Mouse (Mus musculus) liver, adult 2 months (tissue): Measurements from ENCODE around the gene Ttc39d. TPM values are rescaled to one million over a fixed set of nuclear protein-coding genes. Genes with fewer than 3 reads are reported as not detected.

Source experiments
- DNase-seq: peaks from one replicate; pipeline ENCODE4 v3.0.0-alpha.2; 2011; ENCODE audit warnings: low read depth, low spot score; ENCODE audit errors: extremely low read depth
- H3K27ac ChIP-seq: fragments of 200-500 bp; replicated peaks from 2 replicates; pipeline ENCODE4 v1.5.1; 2012; ENCODE audit warnings: low read depth, mild to moderate bottlenecking, control low read depth, inconsistent platforms, low read length; ENCODE audit not compliant: insufficient read depth
- H3K27me3 ChIP-seq: fragments of 200-500 bp; 2 replicates; pipeline ENCODE4 v1.6.1; 2012; ENCODE audit warnings: mild to moderate bottlenecking, moderate library complexity, low read length, inconsistent platforms; ENCODE audit not compliant: control insufficient read depth, insufficient read depth
- H3K36me3 ChIP-seq: fragments of 200-500 bp; 2 replicates; pipeline ENCODE4 v1.6.1; 2012; ENCODE audit warnings: low read length, inconsistent platforms; ENCODE audit not compliant: control insufficient read depth, insufficient read depth
- H3K4me1 ChIP-seq: fragments of 200-500 bp; 2 replicates; pipeline ENCODE4 v1.6.1; 2011; ENCODE audit warnings: low read length; ENCODE audit not compliant: control insufficient read depth, insufficient read depth
- H3K4me3 ChIP-seq: fragments of 200-500 bp; 2 replicates; pipeline ENCODE4 v1.5.1; 2011; ENCODE audit warnings: low read depth, mild to moderate bottlenecking, control low read depth, low read length, moderate library complexity; ENCODE audit not compliant: insufficient read depth
- H3K79me2 ChIP-seq: fragments of 200-500 bp; 2 replicates; pipeline ENCODE4 v1.6.1; 2012; ENCODE audit warnings: inconsistent platforms, mild to moderate bottlenecking, low read length, moderate library complexity; ENCODE audit not compliant: control insufficient read depth, insufficient read depth
- H3K9ac ChIP-seq: fragments of 200-500 bp; 2 replicates; pipeline ENCODE4 v1.6.1; 2012; ENCODE audit warnings: low read depth, mild to moderate bottlenecking, control low read depth, inconsistent platforms, low read length
- CTCF ChIP-seq: fragments of 200-500 bp; IDR thresholded peaks from 2 replicates; pipeline ENCODE4 v1.5.1; 2011; ENCODE audit warnings: low read depth, low read length, control low read depth
- POLR2A ChIP-seq: fragments of 200-500 bp; IDR thresholded peaks from 2 replicates; pipeline ENCODE4 v1.6.1; 2011; ENCODE audit warnings: low read length, control low read depth; ENCODE audit not compliant: insufficient read depth; ENCODE audit errors: extremely low read depth
- WGBS: fragments of 180-500 bp; shearing (Covaris S2); methylation state at CpG from one replicate; pipeline ENCODE4 v1.1.7; 2018; 5-methylcytosine and 5-hydroxymethylcytosine counted together
- polyA plus RNA-seq: library from polyadenylated mRNA; depleted of rRNA; stranded (reverse); fragments of >200 nt; gene quantifications from 2 replicates; pipeline ENCODE4 v1.2.3, GENCODE M21; 2012
- total RNA-seq: library from RNA; depleted of rRNA; stranded (reverse); fragments of >200 nt; gene quantifications from 2 replicates; pipeline ENCODE4 v1.2.3, GENCODE M21; 2014

The Ttc39d gene
- total and polyA plus RNA-seq, 2 experiments: not detected

DNA sequence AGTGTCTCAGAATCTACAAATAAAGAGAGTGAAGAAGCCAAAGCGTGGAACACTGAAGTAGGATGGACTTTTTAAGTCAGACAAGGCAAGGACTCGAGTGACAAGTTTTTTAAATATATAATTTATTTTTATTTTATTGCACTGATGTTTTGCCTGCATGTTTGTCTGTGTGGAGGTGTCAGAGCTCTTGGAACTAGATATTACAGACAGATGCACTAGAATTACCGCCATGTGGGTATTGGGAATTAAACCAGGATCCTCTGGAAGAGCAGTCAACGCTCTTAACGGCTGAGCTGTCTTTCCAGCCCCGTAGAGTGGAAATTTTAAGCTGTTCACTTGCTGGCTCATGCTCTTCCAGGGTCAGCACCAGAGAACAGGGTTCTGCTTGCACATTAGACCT lies 40.9 kb upstream of the Ttc39d start:
- H3K27me3 ChIP-seq: no peaks in the 10 kb centered on the region
- H3K79me2 ChIP-seq: peaks cover 13% of the 10 kb centered on the region; the same call in 1 of the 2 replicates
- TF ChIP-seq CTCF (no peak), POLR2A (no peak)
- DNase-seq: no peak
- H3K36me3 ChIP-seq: peaks cover 6% of the 10 kb centered on the region; the same call in 1 of the 2 replicates
- no peak overlapping the region for H3K9ac ChIP-seq
- 91% methylated on average over 6 of the region's 6 CpGs for WGBS
- no peak overlapping the region for H3K4me3 ChIP-seq
- no peak overlapping the region for H3K27ac ChIP-seq
- H3K4me1 ChIP-seq: peaks cover 21% of the 10 kb centered on the region

DNA sequence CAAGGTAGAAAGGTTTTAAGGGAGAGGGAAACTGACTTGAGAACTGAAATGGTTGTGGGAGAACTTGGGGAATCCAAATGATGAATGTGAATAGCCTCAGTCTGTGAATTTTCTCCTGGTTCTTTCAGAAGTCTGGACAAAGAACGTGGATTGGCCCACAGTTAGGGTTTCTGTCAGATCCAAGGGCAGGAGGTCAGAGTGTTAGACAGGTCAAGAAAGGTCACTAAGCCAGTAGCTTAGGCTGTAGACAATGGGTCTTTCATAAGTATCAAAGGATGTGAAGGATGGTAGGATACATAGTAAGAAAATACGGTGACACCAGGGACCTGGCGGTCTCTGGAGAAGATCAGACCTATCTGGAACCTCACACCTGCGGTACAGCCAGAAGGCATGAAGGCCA lies 39.8 kb upstream of the Ttc39d start:
- H3K27me3 ChIP-seq: no peaks in the 10 kb centered on the region
- WGBS: 44% methylated on average over 4 of the region's 4 CpGs
- TF ChIP-seq POLR2A: no peak
- no peak for TF ChIP-seq CTCF
- H3K4me1 ChIP-seq: peaks cover 21% of the 10 kb centered on the region
- H3K36me3 ChIP-seq: peaks cover 3% of the 10 kb centered on the region; the same call in 1 of the 2 replicates
- peaks cover 9% of the 10 kb centered on the region; the same call in 1 of the 2 replicates for H3K79me2 ChIP-seq
- no peak overlapping the region for H3K9ac ChIP-seq
- H3K4me3 ChIP-seq: no peak overlapping the region
- peak; percentile 63 for DNase-seq
- H3K27ac ChIP-seq: no peak overlapping the region

DNA sequence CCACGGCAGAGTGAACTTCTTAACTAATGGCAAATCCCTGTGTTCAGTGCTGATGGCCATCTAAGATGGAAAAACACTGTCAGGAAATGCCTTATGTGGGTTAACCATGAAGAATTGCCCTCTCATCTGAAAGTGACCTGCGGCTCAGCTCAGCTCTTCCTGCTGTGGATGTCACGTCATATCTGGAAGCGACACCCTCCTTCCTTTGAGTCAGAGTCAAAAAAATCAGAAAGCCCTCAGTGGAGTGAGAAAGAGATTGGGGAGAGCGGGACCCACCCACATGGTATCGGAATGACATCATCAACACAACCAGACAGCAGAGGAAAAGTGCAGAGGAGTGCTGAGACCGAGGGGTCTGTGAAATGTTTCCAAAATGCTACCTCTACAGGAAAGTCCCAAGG lies 39.4 kb upstream of the Ttc39d start:
- WGBS: 62% methylated on average over 7 of the region's 7 CpGs
- H3K9ac ChIP-seq: no peak overlapping the region
- H3K4me1 ChIP-seq: peaks cover 21% of the 10 kb centered on the region
- H3K4me3 ChIP-seq: no peak overlapping the region
- no peaks in the 10 kb centered on the region for H3K27me3 ChIP-seq
- no peak for TF ChIP-seq POLR2A
- TF ChIP-seq CTCF: no peak
- H3K79me2 ChIP-seq: peaks cover 5% of the 10 kb centered on the region; the same call in 1 of the 2 replicates
- no peak overlapping the region for H3K27ac ChIP-seq
- no peak for DNase-seq
- H3K36me3 ChIP-seq: peaks cover 3% of the 10 kb centered on the region; the same call in 1 of the 2 replicates

DNA sequence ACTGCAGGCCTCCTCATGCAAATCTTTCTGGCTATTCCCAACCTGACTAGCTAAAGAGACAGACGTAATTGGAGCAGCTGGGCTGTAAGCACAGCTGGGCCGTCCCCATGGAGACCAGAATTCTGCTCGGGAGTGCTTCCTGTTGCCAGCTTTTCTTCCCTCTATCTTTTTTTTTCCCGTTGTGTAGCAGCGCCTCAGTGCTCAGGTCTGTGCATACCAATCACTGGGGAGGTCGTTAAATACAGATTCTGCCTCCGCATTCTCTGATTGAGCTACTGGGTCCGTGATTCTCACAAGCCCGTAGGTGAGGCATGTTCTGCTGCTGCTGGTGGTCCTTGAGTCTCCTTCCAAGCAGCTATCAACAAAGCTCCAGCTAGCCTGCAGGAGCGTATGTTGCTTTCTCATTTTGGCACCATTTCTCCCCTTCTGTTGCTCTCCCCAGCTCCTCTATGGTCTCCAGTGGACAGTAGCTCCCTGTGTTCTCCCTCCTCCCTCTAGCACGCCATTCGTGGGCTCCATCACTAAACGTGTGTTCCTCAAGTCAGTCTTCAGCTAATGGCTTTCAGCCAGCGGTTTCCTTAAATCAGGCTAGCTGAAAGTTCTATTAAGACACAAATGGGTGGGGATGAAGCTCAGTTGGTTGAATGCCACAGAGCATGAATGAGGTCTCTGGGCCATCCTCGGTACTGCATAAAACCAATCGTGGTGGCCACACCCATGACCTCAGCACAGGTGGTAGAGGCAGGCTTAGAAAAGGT lies 38.7 kb upstream of the Ttc39d start:
- Histone ChIP-seq H3K4me3 (no peak overlapping the region), H3K4me1 (peaks cover 21% of the 10 kb centered on the region), H3K79me2 (peaks cover 8% of the 10 kb centered on the region; the same call in 1 of the 2 replicates), H3K27me3 (no peaks in the 10 kb centered on the region), H3K36me3 (peaks cover 3% of the 10 kb centered on the region; the same call in 1 of the 2 replicates), H3K27ac (no peak overlapping the region), H3K9ac (no peak overlapping the region)
- DNase-seq: no peak
- WGBS: 74% methylated on average over 16 of the region's 16 CpGs
- TF ChIP-seq CTCF (no peak), POLR2A (no peak)

DNA sequence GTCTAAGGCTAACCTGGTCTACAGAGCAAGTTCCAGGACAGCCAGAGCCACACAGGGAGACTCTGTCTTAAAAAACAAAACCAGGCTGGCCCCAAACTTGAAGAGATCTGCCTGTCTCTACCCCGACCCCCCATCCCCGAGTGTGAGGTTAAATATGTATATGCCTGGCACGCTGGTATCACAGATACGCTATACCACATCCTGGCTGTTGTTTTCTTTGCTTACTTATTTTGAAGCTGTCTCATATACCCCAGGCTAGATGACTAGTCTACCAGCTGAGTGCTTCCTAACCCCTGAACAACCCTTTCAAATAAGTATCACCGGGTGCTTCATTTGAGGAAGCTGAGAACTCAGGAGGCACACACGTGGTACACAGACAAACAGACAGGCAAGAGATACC lies 37.5 kb upstream of the Ttc39d start:
- Histone ChIP-seq H3K4me3 (no peak overlapping the region), H3K9ac (no peak overlapping the region), H3K79me2 (peaks cover 3% of the 10 kb centered on the region; the same call in 1 of the 2 replicates), H3K27me3 (no peaks in the 10 kb centered on the region), H3K27ac (no peak overlapping the region), H3K4me1 (peaks cover 19% of the 10 kb centered on the region), H3K36me3 (peaks cover 3% of the 10 kb centered on the region; the same call in 1 of the 2 replicates)
- DNase-seq: no peak
- TF ChIP-seq POLR2A: no peak
- TF ChIP-seq CTCF: no peak
- 92% methylated on average over 6 of the region's 6 CpGs for WGBS

DNA sequence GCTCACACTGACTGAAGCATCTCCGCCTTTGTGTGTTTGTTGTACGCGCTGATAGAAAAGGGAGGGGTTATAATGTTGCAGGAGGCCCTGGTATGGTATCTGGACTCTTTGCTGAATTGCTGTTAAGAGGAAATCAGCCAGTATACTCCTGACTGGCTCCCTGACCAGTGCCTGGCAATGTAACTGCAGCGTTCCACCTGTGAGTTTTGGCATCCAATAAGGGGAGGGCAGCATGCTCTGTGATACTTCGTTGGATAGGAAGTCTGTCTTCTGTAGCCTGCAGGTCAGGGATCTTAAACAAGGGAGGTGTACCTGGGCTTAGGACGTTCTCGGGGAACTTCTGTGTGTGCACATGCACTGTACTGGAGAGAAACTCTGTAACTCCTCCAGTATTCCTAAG lies 36.3 kb upstream of the Ttc39d start:
- no peak overlapping the region for H3K9ac ChIP-seq
- WGBS: 42% methylated on average over 7 of the region's 7 CpGs
- no peak for TF ChIP-seq CTCF
- no peak overlapping the region for H3K4me3 ChIP-seq
- DNase-seq: peak; percentile 72
- H3K27ac ChIP-seq: peak overlapping the region; percentile 10; the same call in 1 of the 2 replicates
- peaks cover 3% of the 10 kb centered on the region; the same call in 1 of the 2 replicates for H3K36me3 ChIP-seq
- H3K4me1 ChIP-seq: peaks cover 19% of the 10 kb centered on the region
- H3K27me3 ChIP-seq: no peaks in the 10 kb centered on the region
- peaks cover 3% of the 10 kb centered on the region; the same call in 1 of the 2 replicates for H3K79me2 ChIP-seq
